Mouse (Mus musculus) thymus, adult 2 months (tissue): ENCODE data around the gene Atmin. TPM values are rescaled to one million over a fixed set of nuclear protein-coding genes. Genes with fewer than 3 reads are reported as not detected.

ENCODE experiments used
- DNase-seq: peaks from one replicate; pipeline ENCODE4 v3.0.0; 2021
- H3K27ac ChIP-seq: fragments of 200-500 bp; 2 replicates; pipeline ENCODE4 v1.5.1; 2012; ENCODE audit warnings: low read length, control low read depth; ENCODE audit not compliant: control insufficient read depth, insufficient read depth
- H3K27me3 ChIP-seq: fragments of 200-500 bp; 2 replicates; pipeline ENCODE4 v1.6.1; 2012; ENCODE audit warnings: mild to moderate bottlenecking, low read length, moderate library complexity, mixed read lengths; ENCODE audit not compliant: control insufficient read depth, insufficient read depth
- H3K36me3 ChIP-seq: fragments of 200-500 bp; 2 replicates; pipeline ENCODE4 v1.6.1; 2012; ENCODE audit warnings: mild to moderate bottlenecking, low read length, moderate library complexity; ENCODE audit not compliant: control insufficient read depth, insufficient read depth
- H3K4me1 ChIP-seq: fragments of 200-500 bp; replicated peaks from 2 replicates; pipeline ENCODE4 v1.6.1; 2012; ENCODE audit warnings: low read length; ENCODE audit not compliant: control insufficient read depth, insufficient read depth
- H3K4me3 ChIP-seq: fragments of 200-500 bp; 2 replicates; pipeline ENCODE4 v1.5.1; 2012; ENCODE audit warnings: mild to moderate bottlenecking, low read length, control low read depth, moderate library complexity; ENCODE audit not compliant: control insufficient read depth, insufficient read depth
- CTCF ChIP-seq: fragments of 200-500 bp; IDR thresholded peaks from 2 replicates; pipeline ENCODE4 v1.5.1; 2012; ENCODE audit warnings: mild to moderate bottlenecking, control low read depth, low read length, moderate library complexity, borderline replicate concordance; ENCODE audit not compliant: control insufficient read depth, poor library complexity, insufficient read depth; ENCODE audit errors: extremely low read depth
- POLR2A ChIP-seq: fragments of 200-500 bp; IDR thresholded peaks from 2 replicates; pipeline ENCODE4 v1.6.1; 2012; ENCODE audit warnings: mild to moderate bottlenecking, low read length, control low read depth, moderate library complexity; ENCODE audit not compliant: control insufficient read depth, poor library complexity, insufficient read depth; ENCODE audit errors: extremely low read depth
- WGBS: fragments of 180-500 bp; shearing (Covaris S2); methylation state at CpG from one replicate; pipeline ENCODE4 v1.1.7; 2018; 5-methylcytosine and 5-hydroxymethylcytosine counted together
- polyA plus RNA-seq: library from polyadenylated mRNA; depleted of rRNA; stranded (reverse); fragments of >200 nt; gene quantifications from 2 replicates; pipeline ENCODE4 v1.2.3, GENCODE M21; 2012

Atmin gene
- polyA plus RNA-seq, 1 experiment, result 20.8 TPM

- TF ChIP-seq POLR2A, result no peak
- no peaks in the 10 kb centered on the region for H3K27me3 ChIP-seq
- DNase-seq, result no peak
- no peaks in the 10 kb centered on the region for H3K36me3 ChIP-seq
- H3K4me1 ChIP-seq, result peaks cover 11% of the 10 kb centered on the region
- no peak overlapping the region for H3K27ac ChIP-seq
- no peak overlapping the region for H3K4me3 ChIP-seq
- 51% methylated on average over 5 of the region's 5 CpGs for WGBS
Measured at GRCm38 (mm10) chr8:116975066-116975465, 31.9 kb downstream of the Atmin start.

- 87% methylated on average over 5 of the region's 5 CpGs for WGBS
- no peaks in the 10 kb centered on the region for H3K27me3 ChIP-seq
- H3K4me3 ChIP-seq, result no peak overlapping the region
- H3K36me3 ChIP-seq, result no peaks in the 10 kb centered on the region
- H3K27ac ChIP-seq, result no peak overlapping the region
- peaks cover 12% of the 10 kb centered on the region for H3K4me1 ChIP-seq
- no peak for TF ChIP-seq POLR2A
- TF ChIP-seq CTCF, result no peak
- DNase-seq, result no peak
Measured at GRCm38 (mm10) chr8:116975606-116976005, 32.4 kb downstream of the Atmin start.

GRCm38 (mm10) chr8:116978052-116978451 is 34.9 kb downstream of the Atmin start:
- WGBS, result 30% methylated on average over 8 of the region's 8 CpGs
- TF ChIP-seq CTCF (no peak), POLR2A (no peak)
- peaks cover 12% of the 10 kb centered on the region for H3K4me1 ChIP-seq
- H3K27ac ChIP-seq, result no peak overlapping the region
- no peaks in the 10 kb centered on the region for H3K36me3 ChIP-seq
- peak overlapping the region; percentile 82 for H3K4me3 ChIP-seq
- H3K27me3 ChIP-seq, result no peaks in the 10 kb centered on the region
- no peak for DNase-seq

GRCm38 (mm10) chr8:116978631-116979256 is 35.6 kb downstream of the Atmin start, which contains the start of gene 1700030J22Rik:
1700030J22Rik (minus strand) TSS chr8:116978959.
- TF ChIP-seq POLR2A (no peak), CTCF (0 out of 2 replicates have a peak, but pooled peaks have one; percentile 47)
- no peak within 1 kb of the TSS for H3K27ac ChIP-seq
- no peaks in the 10 kb centered on the region for H3K36me3 ChIP-seq

GRCm38 (mm10) chr8:116980117-116980516 is 36.9 kb downstream of the Atmin start:
- H3K27ac ChIP-seq, result no peak overlapping the region
- DNase-seq, result peak; percentile 62
- H3K4me3 ChIP-seq, result no peak overlapping the region
- peaks cover 12% of the 10 kb centered on the region for H3K4me1 ChIP-seq
- no peak for TF ChIP-seq CTCF
- no peak for TF ChIP-seq POLR2A
- WGBS, result 13% methylated on average over 4 of the region's 4 CpGs
- no peaks in the 10 kb centered on the region for H3K27me3 ChIP-seq
- no peaks in the 10 kb centered on the region for H3K36me3 ChIP-seq

More at GRCm38 (mm10) chr8:116978631-116979256, 35.6 kb downstream of the Atmin start, which contains the start of gene 1700030J22Rik:
- Histone ChIP-seq H3K4me1 (peaks cover 12% of the 10 kb centered on the region), H3K4me3 (peak within 1 kb of the TSS; percentile 82), H3K27me3 (no peaks in the 10 kb centered on the region)
- WGBS, result under 1% methylated on average over 46 of the region's 46 CpGs
- DNase-seq, result peak; percentile 98

GRCm38 (mm10) chr8:116989842-116990241 is 46.6 kb downstream of the Atmin start:
- DNase-seq, result no peak
- Histone ChIP-seq H3K27me3 (no peaks in the 10 kb centered on the region), H3K36me3 (no peaks in the 10 kb centered on the region), H3K4me1 (peaks cover 11% of the 10 kb centered on the region), H3K27ac (no peak overlapping the region), H3K4me3 (no peak overlapping the region)
- WGBS, result 99% methylated on average over 3 of the region's 3 CpGs
- TF ChIP-seq CTCF, result no peak
- TF ChIP-seq POLR2A, result no peak
